Mouse (Mus musculus) midbrain, postnatal 0 days (tissue): ENCODE measurements around the gene Zfp157. TPM values are rescaled to one million over a fixed set of nuclear protein-coding genes. Genes with fewer than 3 reads are reported as not detected.
A peak's percentile ranks its signal among the peaks of the same experiment; 100 is the strongest.
"Not testable (repeated sequence)": the region's sequence is repeated elsewhere in the genome, so short reads cannot be mapped to it uniquely, and the experiment has no call there.

Experiments
- ATAC-seq: fragments of 200-750 bp; cut with Nextera tagmentation; 2 replicates; pipeline ENCODE4 v1.8.0; 2017; ENCODE audit warnings: moderate number of reproducible peaks, mild to moderate bottlenecking, moderate TSS enrichment, moderate library complexity; ENCODE audit not compliant: low FRiP score
- DNase-seq: peaks from one replicate; pipeline ENCODE4 v3.0.0-alpha.2; 2015; ENCODE audit warnings: low spot score
- H3K27ac ChIP-seq: fragments of 300-500 bp; sonication (generic); 2 replicates; pipeline ENCODE4 v1.5.1; 2014; ENCODE audit warnings: low read depth, mild to moderate bottlenecking, low read length, mixed read lengths
- H3K27me3 ChIP-seq: fragments of 300-500 bp; sonication (generic); 2 replicates; pipeline ENCODE4 v1.6.1; 2014; ENCODE audit warnings: low read length, control low read depth, mixed read lengths; ENCODE audit not compliant: insufficient read depth
- H3K36me3 ChIP-seq: fragments of 300-500 bp; sonication (generic); 2 replicates; pipeline ENCODE4 v1.6.1; 2014; ENCODE audit warnings: low read length, control low read depth, mixed read lengths; ENCODE audit not compliant: insufficient read depth
- H3K4me1 ChIP-seq: fragments of 300-500 bp; sonication (generic); 2 replicates; pipeline ENCODE4 v1.6.1; 2014; ENCODE audit warnings: mild to moderate bottlenecking, control low read depth, antibody characterized with exemption, low read length, mixed read lengths; ENCODE audit not compliant: insufficient read depth
- H3K4me2 ChIP-seq: fragments of 300-500 bp; sonication (generic); 2 replicates; pipeline ENCODE4 v1.6.1; 2014; ENCODE audit warnings: low read depth, mild to moderate bottlenecking, low read length, mixed read lengths; ENCODE audit not compliant: poor library complexity, severe bottlenecking
- H3K4me3 ChIP-seq: fragments of 300-500 bp; sonication (generic); 2 replicates; pipeline ENCODE4 v1.5.1; 2014; ENCODE audit warnings: low read depth, mild to moderate bottlenecking, low read length, moderate library complexity
- H3K9ac ChIP-seq: fragments of 300-500 bp; sonication (generic); replicated peaks from 2 replicates; pipeline ENCODE4 v1.6.1; 2014; ENCODE audit warnings: mild to moderate bottlenecking, low read length, moderate library complexity, mixed read lengths; ENCODE audit not compliant: poor library complexity, severe bottlenecking
- H3K9me3 ChIP-seq: fragments of 300-500 bp; sonication (generic); 2 replicates; pipeline ENCODE4 v1.6.1; 2016; ENCODE audit warnings: low read length, control low read depth
- CTCF ChIP-seq: IDR thresholded peaks from 2 replicates; pipeline ENCODE4 v1.5.1; 2016; ENCODE audit warnings: antibody characterized with exemption, mild to moderate bottlenecking
- WGBS: fragments of 180-500 bp; shearing (Covaris S2); extraction: QIAGEN DNeasy Blood & Tissue Kit; methylation state at CpG from one replicate; pipeline ENCODE4 v1.1.7; 2014; 5-methylcytosine and 5-hydroxymethylcytosine counted together
- polyA plus RNA-seq: library from polyadenylated mRNA; unstranded; fragments of >200 nt; fragmentation: Nextera tagmentation; extraction: Ambion mirVana; gene quantifications from 2 replicates; pipeline ENCODE4 v1.2.1, GENCODE M21; 2015
- total RNA-seq: library from RNA; depleted of rRNA; stranded (reverse); fragments of >200 nt; gene quantifications from 2 replicates; pipeline ENCODE4 v1.2.3, GENCODE M21; 2014; rRNA removed

Zfp157 gene
- total RNA-seq (46.9 and 51.1 TPM in 2 replicates), polyA plus RNA-seq (44.4 and 45.3 TPM in 2 replicates)

DNA sequence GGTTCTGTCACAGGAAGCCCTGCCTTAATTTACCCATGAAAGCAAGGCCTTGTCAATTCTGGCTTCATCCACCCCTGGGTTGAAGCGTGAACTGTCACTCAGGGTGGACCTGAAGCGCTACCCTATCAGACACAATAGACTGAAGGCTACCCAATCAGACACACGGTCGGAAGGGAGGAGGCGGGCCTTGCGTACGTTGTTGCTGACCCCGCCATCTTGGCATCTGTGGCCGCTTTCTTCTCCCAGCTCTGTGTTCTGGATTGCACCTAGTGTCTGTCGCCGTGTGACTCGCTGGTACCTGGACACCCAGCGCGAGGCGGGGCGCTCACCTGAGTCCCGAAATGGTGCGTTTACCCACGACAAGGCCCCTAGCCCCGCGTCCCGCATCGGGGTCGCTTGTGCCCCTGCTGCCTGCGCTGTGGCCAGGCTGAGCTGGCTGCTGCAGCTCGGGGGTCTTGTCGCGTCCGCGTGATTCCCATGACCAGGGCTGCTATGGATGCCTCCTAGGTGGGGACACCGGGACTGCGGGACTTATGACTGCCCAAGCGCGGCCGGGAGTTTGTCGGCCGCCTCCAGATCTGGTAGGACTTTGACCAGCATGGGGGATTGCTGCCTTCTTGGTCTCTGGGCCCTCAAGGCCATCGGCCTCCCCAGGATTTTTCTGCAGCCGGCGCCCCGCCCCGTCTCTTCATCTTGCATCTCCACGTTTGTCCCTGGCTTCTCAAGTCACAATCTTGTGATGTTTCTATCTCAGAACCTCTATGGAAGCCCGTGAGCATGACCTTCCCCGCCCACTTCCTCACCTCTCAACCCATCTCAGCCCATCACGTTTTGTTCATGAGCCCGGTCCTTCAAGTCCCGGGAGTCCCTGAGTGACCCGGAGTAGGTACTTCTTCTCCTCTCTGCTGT is at the start of gene Zfp157:
TSS of gene Zfp157 (plus strand) at position 183 of the 909 bp plus-strand sequence.
- H3K4me2 ChIP-seq = peak within 1 kb of the TSS; percentile 68
- peaks cover 15% of the 10 kb centered on the region for H3K4me1 ChIP-seq
- peak within 1 kb of the TSS; percentile 93 for H3K4me3 ChIP-seq
- H3K27ac ChIP-seq = peak within 1 kb of the TSS; percentile 93
- ATAC-seq (peak; percentile 100), DNase-seq (peak; percentile 98)
- H3K9me3 ChIP-seq = no peaks in the 10 kb centered on the region
- H3K9ac ChIP-seq = peak within 1 kb of the TSS; percentile 100
- no peaks in the 10 kb centered on the region for H3K27me3 ChIP-seq
- peaks cover 9% of the 10 kb centered on the region for H3K36me3 ChIP-seq
- WGBS = under 1% methylated on average over 49 of the region's 49 CpGs
- no peak for TF ChIP-seq CTCF

DNA sequence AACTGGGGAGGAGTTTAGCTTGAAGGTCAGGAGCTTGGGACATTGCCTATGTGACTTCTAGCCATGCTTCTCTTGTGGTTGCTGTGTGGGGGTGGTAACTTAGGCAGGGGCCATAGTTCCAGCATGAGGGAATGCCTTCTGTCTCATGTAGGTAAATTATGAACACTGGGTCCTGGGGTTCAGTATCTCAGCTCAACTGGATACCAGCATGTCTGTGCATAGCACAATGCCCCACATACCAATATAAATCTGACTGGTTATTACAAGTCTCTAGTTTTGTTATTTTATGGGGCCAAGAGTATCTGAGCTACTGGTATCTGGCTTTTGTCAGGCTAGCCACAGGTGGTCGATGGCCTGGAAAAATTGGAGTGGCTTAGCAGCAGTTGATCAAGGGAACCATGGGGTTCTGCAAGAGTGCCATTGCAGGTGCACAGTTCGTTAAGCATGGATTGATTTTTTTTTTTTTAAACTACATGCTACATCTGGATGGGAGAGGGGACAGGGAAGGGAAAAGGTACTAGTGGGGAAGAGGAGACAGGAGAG is 43.4 kb upstream of the Zfp157 start:
- no peaks in the 10 kb centered on the region for H3K36me3 ChIP-seq
- 58% methylated on average over 2 of the region's 2 CpGs for WGBS
- ATAC-seq = no peak
- H3K4me3 ChIP-seq = no peak overlapping the region
- no peak for DNase-seq
- H3K4me1 ChIP-seq = no peaks in the 10 kb centered on the region
- no peak overlapping the region for H3K4me2 ChIP-seq
- TF ChIP-seq CTCF = no peak
- no peak overlapping the region for H3K27ac ChIP-seq
- H3K9ac ChIP-seq = no peak overlapping the region
- no peaks in the 10 kb centered on the region for H3K27me3 ChIP-seq
- H3K9me3 ChIP-seq = no peaks in the 10 kb centered on the region

DNA sequence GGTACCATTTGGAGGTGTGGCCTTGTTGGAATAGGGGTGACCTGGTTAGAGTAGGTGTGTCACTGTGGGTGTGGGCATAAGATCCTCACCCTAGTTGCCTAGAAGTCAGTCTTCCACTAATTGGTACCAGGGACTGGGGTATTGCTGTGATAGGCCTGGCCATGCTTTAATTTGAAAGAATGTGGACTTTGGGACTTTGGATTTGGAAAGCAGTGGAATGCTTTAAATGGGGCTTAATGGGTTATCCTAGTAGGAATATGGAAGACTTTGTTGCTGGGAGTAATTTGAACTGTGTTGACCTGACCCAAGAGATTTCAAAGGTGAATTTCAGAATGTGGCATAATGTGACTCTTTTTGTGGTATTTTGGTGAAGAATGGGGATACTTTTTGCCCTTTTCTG is 40.8 kb upstream of the Zfp157 start:
- H3K4me2 ChIP-seq, H3K27ac ChIP-seq, H3K27me3 ChIP-seq, H3K9ac ChIP-seq, H3K4me1 ChIP-seq, H3K9me3 ChIP-seq, DNase-seq, ATAC-seq, H3K4me3 ChIP-seq, H3K36me3 ChIP-seq: not testable (repeated sequence)

DNA sequence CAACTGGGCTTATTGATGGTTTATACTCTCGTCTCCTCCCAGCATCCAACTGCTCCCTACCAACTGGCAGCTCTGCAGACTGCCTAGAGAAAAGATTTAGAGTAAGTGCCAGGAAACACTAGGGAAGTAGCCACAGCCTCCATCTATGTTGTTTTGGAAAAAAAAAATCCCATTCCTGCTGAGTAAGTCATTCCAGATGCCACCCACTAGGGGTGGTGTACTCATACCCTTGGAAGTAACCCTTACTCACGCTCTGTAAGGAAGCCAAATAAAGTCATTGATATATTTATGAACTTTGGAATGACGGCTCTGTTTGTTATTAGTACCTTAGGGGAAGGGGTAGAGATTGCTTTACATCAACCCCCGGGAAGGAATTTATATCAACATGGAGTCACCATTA is 17.1 kb downstream of the Zfp157 start:
- H3K4me3 ChIP-seq = no peak overlapping the region
- H3K36me3 ChIP-seq = peaks cover 50% of the 10 kb centered on the region
- 0 out of 2 replicates have a peak, but pooled peaks have one; percentile 12 for TF ChIP-seq CTCF
- H3K27ac ChIP-seq = no peak overlapping the region
- H3K4me2 ChIP-seq = no peak overlapping the region
- no peak overlapping the region for H3K9ac ChIP-seq
- no peak for ATAC-seq
- WGBS = 94% methylated on average over 4 of the region's 4 CpGs
- no peaks in the 10 kb centered on the region for H3K27me3 ChIP-seq
- peaks cover 16% of the 10 kb centered on the region for H3K9me3 ChIP-seq
- H3K4me1 ChIP-seq = no peaks in the 10 kb centered on the region
- no peak for DNase-seq

DNA sequence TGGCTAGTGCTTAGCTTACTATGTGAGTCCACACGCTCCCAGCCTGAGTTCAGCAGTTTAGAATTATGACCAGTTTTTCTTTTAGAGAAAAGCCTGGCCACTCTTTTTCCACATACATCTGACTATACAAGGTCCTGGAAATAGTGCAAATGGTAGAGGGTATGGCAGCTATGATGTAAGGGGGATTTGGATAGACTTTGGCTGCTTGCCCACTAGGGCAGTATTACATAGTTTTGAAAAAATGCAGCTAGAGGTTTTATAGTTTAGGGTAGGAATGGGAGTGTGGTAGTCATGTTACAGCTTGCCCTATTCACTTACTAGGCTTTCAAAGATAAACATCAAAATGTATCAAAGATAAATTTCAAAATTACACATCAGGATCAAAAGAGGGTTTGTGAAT is 17.8 kb downstream of the Zfp157 start:
- WGBS = 100% methylated on average over 1 of the region's 1 CpGs
- ATAC-seq = no peak

DNA sequence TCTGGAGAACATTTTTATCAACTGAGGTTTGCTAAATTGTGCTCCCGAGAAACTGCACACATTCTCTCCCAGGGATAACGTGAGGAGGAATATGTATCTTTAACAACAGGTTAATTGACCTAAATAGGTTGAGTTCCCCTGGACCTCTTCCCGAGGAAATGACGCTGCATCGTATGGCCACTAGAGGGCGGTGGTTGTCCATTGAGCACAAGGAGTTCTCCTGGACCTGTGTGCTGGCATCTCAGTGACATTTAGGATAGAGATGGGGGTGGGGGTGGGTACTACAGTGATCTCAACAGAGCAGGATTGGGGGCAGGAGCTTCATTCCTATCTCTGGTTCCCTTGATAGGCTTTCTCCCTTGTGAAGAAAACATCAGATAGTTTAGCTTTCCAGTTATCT is 32.3 kb downstream of the Zfp157 start:
- ATAC-seq (no peak), DNase-seq (peak; percentile 62)
- H3K27me3 ChIP-seq = no peaks in the 10 kb centered on the region
- H3K4me1 ChIP-seq = no peaks in the 10 kb centered on the region
- H3K36me3 ChIP-seq = no peaks in the 10 kb centered on the region
- H3K27ac ChIP-seq = no peak overlapping the region
- H3K9ac ChIP-seq = no peak overlapping the region
- WGBS = 44% methylated on average over 6 of the region's 6 CpGs
- H3K4me3 ChIP-seq = no peak overlapping the region
- H3K4me2 ChIP-seq = no peak overlapping the region
- TF ChIP-seq CTCF = peak; percentile 76
- H3K9me3 ChIP-seq = no peaks in the 10 kb centered on the region

More for the DNA sequence above, 17.8 kb downstream of the Zfp157 start:
- H3K9ac ChIP-seq = no peak overlapping the region
- no peaks in the 10 kb centered on the region for H3K27me3 ChIP-seq
- no peak overlapping the region for H3K4me3 ChIP-seq
- TF ChIP-seq CTCF = no peak
- peaks cover 47% of the 10 kb centered on the region for H3K36me3 ChIP-seq
- H3K4me2 ChIP-seq = no peak overlapping the region
- no peak overlapping the region for H3K27ac ChIP-seq
- no peaks in the 10 kb centered on the region for H3K4me1 ChIP-seq
- peaks cover 16% of the 10 kb centered on the region for H3K9me3 ChIP-seq
- DNase-seq = no peak

DNA sequence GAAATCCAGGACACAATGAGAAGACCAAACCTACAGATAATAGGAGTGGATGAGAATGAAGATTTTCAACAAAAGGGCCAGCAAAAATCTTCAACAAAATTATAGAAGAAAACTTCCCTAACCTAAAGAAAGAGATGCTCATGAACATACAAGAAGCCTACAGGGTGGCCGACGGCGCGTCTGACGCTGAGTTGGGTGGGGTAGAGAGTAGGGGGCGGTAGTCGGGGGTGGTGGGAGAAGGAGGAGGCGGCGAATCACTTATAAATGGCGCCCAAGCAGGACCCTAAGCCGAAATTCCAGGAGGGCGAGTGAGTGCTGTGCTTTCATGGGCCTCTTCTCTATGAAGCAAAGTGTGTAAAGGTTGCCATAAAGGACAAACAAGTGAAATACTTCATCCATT is 63.3 kb downstream of the Zfp157 start:
- 97% methylated on average over 9 of the region's 12 CpGs for WGBS
- not testable (repeated sequence) for ATAC-seq

More for the DNA sequence above, 63.3 kb downstream of the Zfp157 start:
- DNase-seq, H3K4me2 ChIP-seq, H3K9me3 ChIP-seq, H3K36me3 ChIP-seq, H3K4me1 ChIP-seq, H3K4me3 ChIP-seq, H3K9ac ChIP-seq, H3K27ac ChIP-seq, H3K27me3 ChIP-seq: not testable (repeated sequence)
